Mouse (Mus musculus) natural killer cell, adult 2 months (primary cell): ENCODE measurements around the gene Olfr876.
"Not testable (repeated sequence)": the region's sequence is repeated elsewhere in the genome, so short reads cannot be mapped to it uniquely, and the experiment has no call there.

Source experiments
- DNase-seq, 2 experiments: peaks; one replicate each; pipeline ENCODE4 v3.0.0; 2022; ENCODE audit warnings: low spot score in 2 of 2

Gene Olfr876

GRCm38 (mm10) chr9:37802731-37803130 is at the start of gene Olfr876:
Gene Olfr876 (plus strand): TSS chr9:37803031.
- no peak for DNase-seq

- DNase-seq, result no peak
Observed at GRCm38 (mm10) chr9:37761728-37762127, 41.1 kb upstream of the Olfr876 start.

GRCm38 (mm10) chr9:37762541-37762940 is 40.3 kb upstream of the Olfr876 start:
- DNase-seq, result no peak

GRCm38 (mm10) chr9:37770661-37771060 is 32.2 kb upstream of the Olfr876 start:
- DNase-seq, result no peak

- DNase-seq, result no peak
Observed at GRCm38 (mm10) chr9:37771759-37772158, 31.1 kb upstream of the Olfr876 start, which contains the start of gene Olfr875. Gene Olfr875 (plus strand): TSS chr9:37771857.

GRCm38 (mm10) chr9:37782766-37783260 is 20.0 kb upstream of the Olfr876 start:
- no peak for DNase-seq

- not testable (repeated sequence) for DNase-seq
Observed at GRCm38 (mm10) chr9:37783394-37784387, 19.1 kb upstream of the Olfr876 start.

GRCm38 (mm10) chr9:37786411-37786810 is 16.4 kb upstream of the Olfr876 start:
- no peak for DNase-seq

GRCm38 (mm10) chr9:37802055-37802454 is 776 bp upstream of the Olfr876 start:
- DNase-seq, result no peak

- DNase-seq, result no peak
Observed at GRCm38 (mm10) chr9:37807235-37807634, 4.4 kb downstream of the Olfr876 start.

- DNase-seq, result no peak
Observed at GRCm38 (mm10) chr9:37808456-37808855, 5.6 kb downstream of the Olfr876 start.

GRCm38 (mm10) chr9:37808976-37809375 is 6.1 kb downstream of the Olfr876 start:
- DNase-seq, result no peak

GRCm38 (mm10) chr9:37814696-37815095 is 11.9 kb downstream of the Olfr876 start:
- no peak for DNase-seq

- no peak for DNase-seq
Observed at GRCm38 (mm10) chr9:37829881-37830280, 27.1 kb downstream of the Olfr876 start.

GRCm38 (mm10) chr9:37833341-37833740 is 30.5 kb downstream of the Olfr876 start:
- DNase-seq, result no peak

- no peak for DNase-seq
Observed at GRCm38 (mm10) chr9:37849267-37849666, 46.4 kb downstream of the Olfr876 start.

- no peak for DNase-seq
Observed at GRCm38 (mm10) chr9:37853969-37854368, 51.1 kb downstream of the Olfr876 start, which contains the start of gene Olfr877. Gene Olfr877 (plus strand): TSS chr9:37854269.
